ENCODE assay signal across 16 mouse cellular contexts in the genomic region with DNA sequence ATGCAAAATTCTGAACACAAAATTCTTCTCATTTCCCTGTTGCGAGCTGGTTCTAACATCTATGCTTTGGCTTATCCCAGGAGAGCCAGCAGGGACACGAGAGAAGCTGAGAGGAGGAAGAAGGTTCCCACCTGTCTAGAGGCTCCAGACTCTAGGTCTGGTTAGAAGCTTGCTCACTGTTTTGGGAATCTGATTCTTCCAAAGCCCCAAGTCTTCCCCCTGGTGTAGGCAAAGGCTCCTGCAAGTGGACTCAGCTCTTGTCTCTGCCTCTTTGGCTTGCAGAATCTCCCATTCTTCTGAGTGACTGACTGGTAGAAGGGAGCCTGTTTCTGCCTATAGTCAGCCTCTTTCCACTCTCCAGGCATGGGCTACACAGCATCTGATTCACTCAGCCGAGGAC.
A peak's percentile ranks its signal among the peaks of the same experiment; 100 is the strongest.
DNase-seq lines count a peak whose midpoint lies in the region; ATAC-seq and TF ChIP-seq lines count a peak whose summit lies in the region.
"Had no signal": no experiment of that assay in that cellular context is flagged by ENCODE, and none has a peak within 500 bp of the region (broad histone marks: within the 10 kb centered on the region; RNA-seq: fewer than 3 reads in every experiment).

No protein-coding gene starts in this region.

- no peak for ATAC-seq in forebrain, postnatal 0 days
- ATAC-seq in forebrain, embryonic 13.5 days = no peak; the same call in 1 of the 2 replicates
- no peak for ATAC-seq in liver, postnatal 0 days
- ATAC-seq in intestine, postnatal 0 days = peak; percentile 20; the same call in 1 of the 2 replicates

- no peak overlapping the region for H3K4me2 ChIP-seq in forebrain, postnatal 0 days (ENCODE audit: low read depth)
- H3K4me2 ChIP-seq in forebrain, embryonic 13.5 days = no peak overlapping the region
- no peak overlapping the region for H3K4me2 ChIP-seq in liver, postnatal 0 days (ENCODE audit: low read depth, low read length)
- H3K4me2 ChIP-seq in intestine, postnatal 0 days (replicated peaks; ENCODE audit: low read depth) = no peak overlapping the region
- H3K4me2 ChIP-seq: liver, embryonic 15.5 days; stomach, embryonic 15.5 days had no signal

- no peaks in the 10 kb centered on the region for H3K9me3 ChIP-seq in forebrain, postnatal 0 days (ENCODE audit: low read length)
- H3K9me3 ChIP-seq in forebrain, embryonic 13.5 days (replicated peaks) = no peaks in the 10 kb centered on the region
- no peaks in the 10 kb centered on the region for H3K9me3 ChIP-seq in liver, postnatal 0 days (ENCODE audit: low read length)
- no peaks in the 10 kb centered on the region for H3K9me3 ChIP-seq in intestine, postnatal 0 days (ENCODE audit: control insufficient read depth)
- H3K9me3 ChIP-seq: limb, embryonic 10.5 days; liver, embryonic 15.5 days; stomach, embryonic 15.5 days had no signal

- H3K9ac ChIP-seq in forebrain, postnatal 0 days = no peak overlapping the region
- H3K9ac ChIP-seq in forebrain, embryonic 13.5 days = no peak overlapping the region
- H3K9ac ChIP-seq in liver, postnatal 0 days (replicated peaks) = no peak overlapping the region
- H3K9ac ChIP-seq in intestine, postnatal 0 days (ENCODE audit: low read depth, low read length) = no peak overlapping the region
- H3K9ac ChIP-seq: liver, embryonic 15.5 days; stomach, embryonic 15.5 days had no signal

- H3K4me1 ChIP-seq in forebrain, postnatal 0 days (ENCODE audit: insufficient read depth) = no peaks in the 10 kb centered on the region
- no peaks in the 10 kb centered on the region for H3K4me1 ChIP-seq in forebrain, embryonic 13.5 days
- H3K4me1 ChIP-seq in liver, postnatal 0 days (ENCODE audit: insufficient read depth) = no peaks in the 10 kb centered on the region
- H3K4me1 ChIP-seq in intestine, postnatal 0 days (replicated peaks; ENCODE audit: control insufficient read depth, insufficient read depth, low read length) = no peaks in the 10 kb centered on the region
- H3K4me1 ChIP-seq: limb, embryonic 10.5 days; liver, embryonic 15.5 days; stomach, embryonic 15.5 days had no signal

- TF ChIP-seq EP300 in liver, postnatal 0 days (IDR thresholded peaks at IDR 0.05; ENCODE audit: low read depth) = no peak

- H3K4me3 ChIP-seq in forebrain, postnatal 0 days (ENCODE audit: low read depth, low read length) = no peak overlapping the region
- H3K4me3 ChIP-seq in forebrain, embryonic 13.5 days = no peak overlapping the region
- no peak overlapping the region for H3K4me3 ChIP-seq in liver, postnatal 0 days (ENCODE audit: low read depth, low read length)
- no peak overlapping the region for H3K4me3 ChIP-seq in intestine, postnatal 0 days (ENCODE audit: low read depth, low read length)
- H3K4me3 ChIP-seq: limb, embryonic 10.5 days; liver, embryonic 15.5 days; stomach, embryonic 15.5 days had no signal

- peak; percentile 12; the same call in 1 of the 2 replicates for TF ChIP-seq CTCF in forebrain, postnatal 0 days (IDR thresholded peaks at IDR 0.05; ENCODE audit: low read depth)
- peak; percentile 39 for TF ChIP-seq CTCF in liver, postnatal 0 days (IDR thresholded peaks at IDR 0.05; ENCODE audit: low read depth)
- peak; percentile 61 for TF ChIP-seq CTCF in intestine, postnatal 0 days (IDR thresholded peaks at IDR 0.05; ENCODE audit: low read depth)

- WGBS in forebrain, postnatal 0 days = 86% methylated on average over 3 of the region's 3 CpGs
- WGBS in forebrain, embryonic 13.5 days = 82% methylated on average over 3 of the region's 3 CpGs
- WGBS in liver, postnatal 0 days (ENCODE audit: insufficient replicate concordance) = 72% methylated on average over 3 of the region's 3 CpGs
- WGBS in intestine, postnatal 0 days = 76% methylated on average over 3 of the region's 3 CpGs

- no peaks in the 10 kb centered on the region for H3K27me3 ChIP-seq in forebrain, postnatal 0 days (ENCODE audit: insufficient read depth, low read length)
- H3K27me3 ChIP-seq in forebrain, embryonic 13.5 days = no peaks in the 10 kb centered on the region
- H3K27me3 ChIP-seq in liver, postnatal 0 days (ENCODE audit: insufficient read depth, low read length) = no peaks in the 10 kb centered on the region
- no peaks in the 10 kb centered on the region for H3K27me3 ChIP-seq in intestine, postnatal 0 days (replicated peaks; ENCODE audit: control insufficient read depth, insufficient read depth, low read length)
- H3K27me3 ChIP-seq: liver, embryonic 15.5 days; stomach, embryonic 15.5 days had no signal

- no peak overlapping the region for H3K27ac ChIP-seq in forebrain, postnatal 0 days (ENCODE audit: low read depth, low read length)
- H3K27ac ChIP-seq in forebrain, embryonic 13.5 days = no peak overlapping the region
- no peak overlapping the region for H3K27ac ChIP-seq in liver, postnatal 0 days (ENCODE audit: low read depth)
- no peak overlapping the region for H3K27ac ChIP-seq in intestine, postnatal 0 days (ENCODE audit: low read depth, low read length)
- H3K27ac ChIP-seq: limb, embryonic 10.5 days; liver, embryonic 15.5 days; stomach, embryonic 15.5 days had no signal

- no peaks in the 10 kb centered on the region for H3K36me3 ChIP-seq in forebrain, postnatal 0 days (ENCODE audit: insufficient read depth)
- H3K36me3 ChIP-seq in forebrain, embryonic 13.5 days (ENCODE audit: poor library complexity, severe bottlenecking) = no peaks in the 10 kb centered on the region
- H3K36me3 ChIP-seq in liver, postnatal 0 days (replicated peaks; ENCODE audit: insufficient read depth, low read length) = no peaks in the 10 kb centered on the region
- no peaks in the 10 kb centered on the region for H3K36me3 ChIP-seq in intestine, postnatal 0 days (ENCODE audit: control insufficient read depth, insufficient read depth)
- H3K36me3 ChIP-seq: limb, embryonic 10.5 days; liver, embryonic 15.5 days; stomach, embryonic 15.5 days had no signal

- DNase-seq in forebrain, postnatal 0 days = no peak
- no peak for DNase-seq in liver, postnatal 0 days
- DNase-seq in liver (no peak), NIH3T3 (ENCODE audit: low read depth) (peak; percentile 71)
- no peak for DNase-seq in thymus, postnatal 14 days
- no peak for DNase-seq in kidney, adult 9 months
- DNase-seq: adrenal gland, postnatal 36 days; cerebellum, postnatal 25 days; gastrocnemius, postnatal 14 days; heart, postnatal 14 days; kidney, adult 11 months had no signal
